10 mouse cellular contexts compared by ENCODE assay signal in the genomic region with DNA sequence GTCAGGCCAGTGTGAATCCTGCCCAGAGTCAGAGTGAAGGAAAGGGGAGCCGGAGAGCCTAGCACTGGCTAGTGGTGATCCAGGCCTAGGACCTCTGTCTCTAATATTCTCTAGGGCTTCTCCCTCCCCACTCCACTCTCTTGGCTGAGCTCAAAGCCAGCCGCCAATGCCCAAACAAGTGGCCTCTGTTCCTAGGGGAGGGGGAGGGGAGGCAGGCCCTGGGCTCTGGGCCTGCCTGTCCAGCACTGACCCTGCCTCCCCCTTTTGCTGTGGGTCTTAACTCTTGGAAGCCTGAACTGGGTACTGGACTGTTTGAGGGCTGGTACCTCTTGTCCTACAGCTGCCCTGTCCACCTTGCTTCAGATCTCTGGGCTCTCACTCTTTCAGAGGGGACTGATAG. TPM values are rescaled to one million over a fixed set of nuclear protein-coding genes. Genes with fewer than 3 reads are reported as not detected.
DNase-seq lines count a peak whose midpoint lies in the region; ATAC-seq and TF ChIP-seq lines count a peak whose summit lies in the region.
"Had no signal": no experiment of that assay in that cellular context is flagged by ENCODE, and none has a peak within 500 bp of the region (broad histone marks: within the 10 kb centered on the region; RNA-seq: fewer than 3 reads in every experiment).

No protein-coding gene starts in this region.

- WGBS in heart, embryonic 14.5 days: 25% methylated on average over 2 of the region's 2 CpGs
- 18% methylated on average over 2 of the region's 2 CpGs for WGBS in embryonic facial prominence, embryonic 10.5 days
- 69% methylated on average over 2 of the region's 2 CpGs for WGBS in olfactory bulb, adult 2 months

- H3K4me1 ChIP-seq in heart, embryonic 14.5 days (ENCODE audit: control insufficient read depth in 2 of 2, insufficient read depth in 2 of 2, low read length in 2 of 2): peaks cover 11 to 17% of the 10 kb centered on the region in 2 experiments
- H3K4me1 ChIP-seq in embryonic facial prominence, embryonic 10.5 days: peaks cover 58% of the 10 kb centered on the region
- H3K4me1 ChIP-seq in olfactory bulb, adult 2 months (ENCODE audit: control insufficient read depth, insufficient read depth, low read length): peaks cover 26% of the 10 kb centered on the region

- peak overlapping the region; percentile 5; the same call in 1 of the 2 replicates for H3K9ac ChIP-seq in heart, embryonic 14.5 days (ENCODE audit: low read length)
- H3K9ac ChIP-seq: lung, embryonic 14.5 days had no signal

- H3K4me2 ChIP-seq in heart, embryonic 14.5 days (ENCODE audit: low read length): no peak overlapping the region

- ATAC-seq in heart, embryonic 14.5 days (ENCODE audit: insufficient number of reproducible peaks, insufficient read depth, low FRiP score, low read depth): no peak
- no peak for ATAC-seq in inflammation-experienced regulatory T-cells, adult 6 months

- no peak for TF ChIP-seq CTCF in olfactory bulb, adult 2 months (IDR thresholded peaks at IDR 0.05; ENCODE audit: insufficient read depth, low read depth, low read length)

- peaks cover 22% of the 10 kb centered on the region for H3K27me3 ChIP-seq in heart, embryonic 14.5 days (ENCODE audit: control insufficient read depth, insufficient read depth, low read length)
- H3K27me3 ChIP-seq in embryonic facial prominence, embryonic 10.5 days (replicated peaks; ENCODE audit: low read depth, poor library complexity, severe bottlenecking): peaks cover 42% of the 10 kb centered on the region

- intact Hi-C loops in heart, postnatal 25 days (cut with DNase I): no loop called here

- H3K4me3 ChIP-seq in heart, embryonic 14.5 days (ENCODE audit: control insufficient read depth in 1 of 2, insufficient read depth in 1 of 2, low read depth in 1 of 2, low read length in 2 of 2): no peak overlapping the region
- H3K4me3 ChIP-seq in embryonic facial prominence, embryonic 10.5 days: 0 out of 2 replicates have a peak overlapping the region, but pooled peaks have one; percentile 18
- H3K4me3 ChIP-seq in olfactory bulb, adult 2 months (ENCODE audit: insufficient read depth, low read depth, low read length): no peak overlapping the region

- no peak for DNase-seq in heart, postnatal 25 days (ENCODE audit: low spot score)
- DNase-seq in embryonic facial prominence, embryonic 10.5 days (ENCODE audit: low spot score): peak; percentile 51
- DNase-seq in left cerebral cortex, adult 9 months (ENCODE audit: low spot score in 2 of 2): peak; percentile 33 to 56
- no peak for DNase-seq in spleen, postnatal 36 days (ENCODE audit: low spot score in 2 of 2)
- DNase-seq in adrenal gland, postnatal 4 days (ENCODE audit: low spot score in 2 of 2): no peak
- DNase-seq: lung, embryonic 14.5 days had no signal

- no peak for TF ChIP-seq POLR2A in olfactory bulb, adult 2 months (IDR thresholded peaks at IDR 0.05; ENCODE audit: insufficient read depth, low read depth, low read length)

- H3K36me3 ChIP-seq in heart, embryonic 14.5 days (ENCODE audit: control insufficient read depth, insufficient read depth, low read length): no peaks in the 10 kb centered on the region
- H3K36me3 ChIP-seq in embryonic facial prominence, embryonic 10.5 days (replicated peaks): peaks cover 5% of the 10 kb centered on the region; the same call in 1 of the 2 replicates

- no peak overlapping the region for H3K27ac ChIP-seq in heart, embryonic 14.5 days (replicated peaks in 1 of 2; ENCODE audit: control insufficient read depth in 1 of 2, insufficient read depth in 1 of 2, low read depth in 2 of 2, low read length in 2 of 2)
- H3K27ac ChIP-seq in embryonic facial prominence, embryonic 10.5 days (replicated peaks): peak overlapping the region; percentile 44; the same call in 1 of the 2 replicates
- H3K27ac ChIP-seq in olfactory bulb, adult 2 months (ENCODE audit: insufficient read depth, low read depth, low read length): peak overlapping the region; percentile 85

- H3K9me3 ChIP-seq in heart, embryonic 14.5 days (ENCODE audit: control insufficient read depth, low read length): no peaks in the 10 kb centered on the region
- H3K9me3 ChIP-seq in embryonic facial prominence, embryonic 10.5 days: no peaks in the 10 kb centered on the region
- H3K9me3 ChIP-seq: G1E had no signal

RNA-seq across cellular contexts. Expression of a gene that starts 2.0 kb away (rescaled TPM):
- polyA plus RNA-seq in heart, embryonic 14.5 days (2014; fragmentation: Nextera tagmentation; extraction: Ambion mirVana): 26.7 and 29.2 TPM in 2 replicates
- 10 to 100 TPM; 31.6 to 35.9 TPM for total RNA-seq in heart, postnatal 25 days (2021)
- 15.4 and 17.4 TPM in 2 replicates for polyA plus RNA-seq in embryonic facial prominence, embryonic 10.5 days (2016; fragmentation: Nextera tagmentation; extraction: Ambion mirVana)
- not detected in 2 replicates for polyA plus RNA-seq in olfactory bulb, adult 2 months (2012; ENCODE audit: insufficient read depth, insufficient read length, low replicate concordance, missing spikeins)
- 10 to 100 TPM; 29.0 to 58.0 (median 41.3) TPM for polyA plus RNA-seq in inflammation-experienced regulatory T-cells, adult 6 months (2017; shearing (Covaris generic))
- 100 to 1,000 TPM in 1 of 2 experiments, 10 to 100 TPM in 1; 76.3 to 102 TPM for total RNA-seq in adrenal gland, postnatal 4 days (2021)

RNA-seq across cellular contexts. Expression of a gene that starts 33.0 kb away (rescaled TPM):
- polyA plus RNA-seq in heart, embryonic 14.5 days (2014; fragmentation: Nextera tagmentation; extraction: Ambion mirVana): 41.9 and 61.7 TPM in 2 replicates
- 10 to 100 TPM; 57.4 to 65.4 TPM for total RNA-seq in heart, postnatal 25 days (2021)
- 12.3 and 15.4 TPM in 2 replicates for polyA plus RNA-seq in embryonic facial prominence, embryonic 10.5 days (2016; fragmentation: Nextera tagmentation; extraction: Ambion mirVana)
- not detected in 2 replicates for polyA plus RNA-seq in olfactory bulb, adult 2 months (2012; ENCODE audit: insufficient read depth, insufficient read length, low replicate concordance, missing spikeins)
- polyA plus RNA-seq in inflammation-experienced regulatory T-cells, adult 6 months (2017; shearing (Covaris generic)): 1 to 10 TPM; 1.7 to 5.6 (median 2.0) TPM
- total RNA-seq in adrenal gland, postnatal 4 days (2021): 10 to 100 TPM; 40.3 to 52.3 TPM
- total RNA-seq: G1E had no signal

RNA-seq across cellular contexts. Expression of a gene that starts 47.8 kb away (rescaled TPM):
- 21.3 and 25.5 TPM in 2 replicates for polyA plus RNA-seq in heart, embryonic 14.5 days (2014; fragmentation: Nextera tagmentation; extraction: Ambion mirVana)
- total RNA-seq in heart, postnatal 25 days (2021): 10 to 100 TPM; 11.4 to 12.6 TPM
- polyA plus RNA-seq in embryonic facial prominence, embryonic 10.5 days (2016; fragmentation: Nextera tagmentation; extraction: Ambion mirVana): 13.1 and 15.1 TPM in 2 replicates
- polyA plus RNA-seq in olfactory bulb, adult 2 months (2012; ENCODE audit: insufficient read depth, insufficient read length, low replicate concordance, missing spikeins): not detected in 2 replicates
- 10 to 100 TPM; 39.3 to 53.6 (median 44.9) TPM for polyA plus RNA-seq in inflammation-experienced regulatory T-cells, adult 6 months (2017; shearing (Covaris generic))
- 10 to 100 TPM; 20.6 to 21.7 TPM for total RNA-seq in adrenal gland, postnatal 4 days (2021)

Comparison
In these comparisons a context has a peak if more than half of its experiments do, and no peak if none do; other contexts are left out.
1. H3K27ac ChIP-seq: peak in embryonic facial prominence, embryonic 10.5 days (single experiment) and olfactory bulb, adult 2 months (single experiment); none in heart, embryonic 14.5 days (0 of 2).
2. DNase-seq: peak in embryonic facial prominence, embryonic 10.5 days (single experiment) and left cerebral cortex, adult 9 months (2 of 2); none in heart, postnatal 25 days (single experiment), spleen, postnatal 36 days (0 of 2) and adrenal gland, postnatal 4 days (0 of 2).